Mouse (Mus musculus): ENCODE measurements at regions not wholly inside any gene's neighbourhood (a gene's known extent, or its start where the extent isn't known, plus 50 kb on each side); places are given as distances from the start of the nearest gene placed in this dataset.

- no peak overlapping the region for H3K27ac ChIP-seq (replicated peaks; ENCODE audit: low read depth, low read length)
- no peak for DNase-seq (ENCODE audit: low spot score)
- WGBS = 46% methylated on average over 20 of the region's 20 CpGs
Observed at GRCm38 (mm10) chr8:89370816-89371772, 327.1 kb upstream of the Sall1 start.

GRCm38 (mm10) chr8:89365430-89365829, 321.5 kb upstream of the Sall1 start:
- H3K4me2 ChIP-seq (replicated peaks; ENCODE audit: low read depth, low read length, severe bottlenecking) = no peak overlapping the region
- no peaks in the 10 kb centered on the region for H3K27me3 ChIP-seq (ENCODE audit: control insufficient read depth, insufficient read depth, low read length)
- no peak overlapping the region for H3K9ac ChIP-seq (ENCODE audit: low read depth, low read length, severe bottlenecking)
- no peaks in the 10 kb centered on the region for H3K4me1 ChIP-seq (ENCODE audit: control insufficient read depth, insufficient read depth, low read length)
- H3K36me3 ChIP-seq (ENCODE audit: control insufficient read depth, insufficient read depth, low read length) = no peaks in the 10 kb centered on the region
- no peak for ATAC-seq (ENCODE audit: low FRiP score, low read depth)
- DNase-seq (ENCODE audit: low spot score) = no peak
- H3K9me3 ChIP-seq (ENCODE audit: control insufficient read depth, low read length) = no peaks in the 10 kb centered on the region
- H3K4me3 ChIP-seq (replicated peaks; ENCODE audit: low read length) = no peak overlapping the region
- H3K27ac ChIP-seq (replicated peaks; ENCODE audit: low read depth, low read length) = no peak overlapping the region
- 95% methylated on average over 3 of the region's 3 CpGs for WGBS
- TF ChIP-seq POLR2A (IDR thresholded peaks at IDR 0.05; ENCODE audit: borderline replicate concordance, extremely low read depth, insufficient read depth, insufficient read length) = no peak

More at GRCm38 (mm10) chr8:89370816-89371772, 327.1 kb upstream of the Sall1 start:
- H3K9me3 ChIP-seq (ENCODE audit: control insufficient read depth, low read length) = no peaks in the 10 kb centered on the region
- no peak for ATAC-seq (ENCODE audit: low FRiP score, low read depth)
- no peaks in the 10 kb centered on the region for H3K36me3 ChIP-seq (ENCODE audit: control insufficient read depth, insufficient read depth, low read length)
- H3K9ac ChIP-seq (ENCODE audit: low read depth, low read length, severe bottlenecking) = no peak overlapping the region
- H3K4me1 ChIP-seq (ENCODE audit: control insufficient read depth, insufficient read depth, low read length) = no peaks in the 10 kb centered on the region
- no peak for TF ChIP-seq POLR2A (IDR thresholded peaks at IDR 0.05; ENCODE audit: borderline replicate concordance, extremely low read depth, insufficient read depth, insufficient read length)
- H3K4me3 ChIP-seq (replicated peaks; ENCODE audit: low read length) = no peak overlapping the region
- H3K4me2 ChIP-seq (replicated peaks; ENCODE audit: low read depth, low read length, severe bottlenecking) = no peak overlapping the region
- H3K27me3 ChIP-seq (ENCODE audit: control insufficient read depth, insufficient read depth, low read length) = no peaks in the 10 kb centered on the region

GRCm38 (mm10) chr8:89358411-89358810, 314.4 kb upstream of the Sall1 start:
- no peaks in the 10 kb centered on the region for H3K27me3 ChIP-seq (ENCODE audit: control insufficient read depth, insufficient read depth, low read length)
- H3K4me1 ChIP-seq (ENCODE audit: control insufficient read depth, insufficient read depth, low read length) = no peaks in the 10 kb centered on the region
- H3K9me3 ChIP-seq (ENCODE audit: control insufficient read depth, low read length) = no peaks in the 10 kb centered on the region
- no peak overlapping the region for H3K4me2 ChIP-seq (replicated peaks; ENCODE audit: low read depth, low read length, severe bottlenecking)
- H3K9ac ChIP-seq (ENCODE audit: low read depth, low read length, severe bottlenecking) = no peak overlapping the region
- WGBS = 82% methylated on average over 4 of the region's 4 CpGs
- no peaks in the 10 kb centered on the region for H3K36me3 ChIP-seq (ENCODE audit: control insufficient read depth, insufficient read depth, low read length)
- no peak for DNase-seq (ENCODE audit: low spot score)
- no peak for ATAC-seq (ENCODE audit: low FRiP score, low read depth)
- TF ChIP-seq POLR2A (IDR thresholded peaks at IDR 0.05; ENCODE audit: borderline replicate concordance, extremely low read depth, insufficient read depth, insufficient read length) = no peak
- H3K4me3 ChIP-seq (replicated peaks; ENCODE audit: low read length) = no peak overlapping the region
- H3K27ac ChIP-seq (replicated peaks; ENCODE audit: low read depth, low read length) = no peak overlapping the region

- Histone ChIP-seq H3K4me1 (ENCODE audit: control insufficient read depth, insufficient read depth, low read length) (no peaks in the 10 kb centered on the region), H3K9ac (ENCODE audit: low read depth, low read length, severe bottlenecking) (no peak overlapping the region), H3K27me3 (ENCODE audit: control insufficient read depth, insufficient read depth, low read length) (no peaks in the 10 kb centered on the region), H3K36me3 (ENCODE audit: control insufficient read depth, insufficient read depth, low read length) (no peaks in the 10 kb centered on the region), H3K27ac (replicated peaks; ENCODE audit: low read depth, low read length) (no peak overlapping the region), H3K9me3 (ENCODE audit: control insufficient read depth, low read length) (no peaks in the 10 kb centered on the region), H3K4me2 (replicated peaks; ENCODE audit: low read depth, low read length, severe bottlenecking) (no peak overlapping the region), H3K4me3 (replicated peaks; ENCODE audit: low read length) (no peak overlapping the region)
- DNase-seq (ENCODE audit: low spot score) (no peak), ATAC-seq (ENCODE audit: low FRiP score, low read depth) (no peak)
- no peak for TF ChIP-seq POLR2A (IDR thresholded peaks at IDR 0.05; ENCODE audit: borderline replicate concordance, extremely low read depth, insufficient read depth, insufficient read length)
- 79% methylated on average over 3 of the region's 3 CpGs for WGBS
Observed at GRCm38 (mm10) chr8:89345547-89345946, 301.6 kb upstream of the Sall1 start.

GRCm38 (mm10) chr8:89341686-89342085, 297.7 kb upstream of the Sall1 start:
- no peak for DNase-seq (ENCODE audit: low spot score)
- TF ChIP-seq POLR2A (IDR thresholded peaks at IDR 0.05; ENCODE audit: borderline replicate concordance, extremely low read depth, insufficient read depth, insufficient read length) = no peak
- Histone ChIP-seq H3K4me2 (replicated peaks; ENCODE audit: low read depth, low read length, severe bottlenecking) (no peak overlapping the region), H3K27ac (replicated peaks; ENCODE audit: low read depth, low read length) (no peak overlapping the region), H3K36me3 (ENCODE audit: control insufficient read depth, insufficient read depth, low read length) (no peaks in the 10 kb centered on the region), H3K4me3 (replicated peaks; ENCODE audit: low read length) (no peak overlapping the region), H3K27me3 (ENCODE audit: control insufficient read depth, insufficient read depth, low read length) (no peaks in the 10 kb centered on the region), H3K9ac (ENCODE audit: low read depth, low read length, severe bottlenecking) (no peak overlapping the region), H3K4me1 (ENCODE audit: control insufficient read depth, insufficient read depth, low read length) (no peaks in the 10 kb centered on the region), H3K9me3 (ENCODE audit: control insufficient read depth, low read length) (no peaks in the 10 kb centered on the region)
- no peak for ATAC-seq (ENCODE audit: low FRiP score, low read depth)
- WGBS = 91% methylated on average over 5 of the region's 5 CpGs
